ENCODE assay signal across 24 mouse cellular contexts in genomic region chr1:22797091-22797490, GRCm38 (mm10). TPM values are rescaled to one million over a fixed set of nuclear protein-coding genes. Genes with fewer than 3 reads are reported as not detected.
"Had no signal": no experiment of that assay in that cellular context is flagged by ENCODE, and none has a peak within 500 bp of the region (broad histone marks: within the 10 kb centered on the region; RNA-seq: fewer than 3 reads in every experiment).

No protein-coding gene starts in this region.

- H3K9me3 ChIP-seq: heart, embryonic 13.5 days; heart, embryonic 15.5 days; hindbrain, embryonic 13.5 days; hindbrain, embryonic 15.5 days; limb, embryonic 10.5 days; limb, embryonic 12.5 days; liver, embryonic 13.5 days had no signal

- H3K4me2 ChIP-seq: heart, embryonic 11.5 days; heart, embryonic 13.5 days; heart, embryonic 15.5 days; hindbrain, embryonic 13.5 days; hindbrain, embryonic 15.5 days; limb, embryonic 12.5 days; liver, embryonic 11.5 days; liver, embryonic 13.5 days had no signal

- H3K4me1 ChIP-seq: heart, embryonic 13.5 days; heart, embryonic 15.5 days; hindbrain, embryonic 13.5 days; hindbrain, embryonic 15.5 days; limb, embryonic 10.5 days; limb, embryonic 12.5 days; liver, embryonic 13.5 days had no signal

- H3K9ac ChIP-seq: heart, embryonic 13.5 days; heart, embryonic 15.5 days; hindbrain, embryonic 13.5 days; hindbrain, embryonic 15.5 days; limb, embryonic 12.5 days; liver, embryonic 13.5 days had no signal

- H3K27me3 ChIP-seq: heart, embryonic 13.5 days; heart, embryonic 15.5 days; hindbrain, embryonic 13.5 days; hindbrain, embryonic 15.5 days; limb, embryonic 12.5 days; liver, embryonic 13.5 days had no signal

- DNase-seq: gastrocnemius, postnatal 14 days; gastrocnemius, postnatal 36 days; heart, adult 11 months; heart, adult 2 months; heart, postnatal 14 days; heart, postnatal 36 days; kidney, adult 18-20 months; kidney, adult 8-10 months; kidney, postnatal 10 days; kidney, postnatal 25 days; kidney, postnatal 4 days; liver; liver, embryonic 13.5 days had no signal

- H3K36me3 ChIP-seq: heart, embryonic 13.5 days; heart, embryonic 15.5 days; hindbrain, embryonic 13.5 days; hindbrain, embryonic 15.5 days; limb, embryonic 10.5 days; limb, embryonic 12.5 days; liver, embryonic 13.5 days had no signal

- H3K27ac ChIP-seq: heart, adult 2 months; heart, embryonic 13.5 days; heart, embryonic 15.5 days; hindbrain, embryonic 13.5 days; hindbrain, embryonic 15.5 days; hindbrain, postnatal 0 days; left cerebral cortex, adult 2 months; limb, embryonic 10.5 days; limb, embryonic 12.5 days; liver, embryonic 13.5 days had no signal

- ATAC-seq: hindbrain, postnatal 0 days had no signal

- H3K4me3 ChIP-seq: heart, adult 2 months; heart, embryonic 13.5 days; heart, embryonic 15.5 days; hindbrain, embryonic 13.5 days; hindbrain, embryonic 15.5 days; left cerebral cortex, adult 2 months; limb, embryonic 10.5 days; limb, embryonic 12.5 days; liver, embryonic 13.5 days had no signal

RNA-seq across cellular contexts. Expression of gene Rims1, which starts 8.7 kb away (rescaled TPM):
- total RNA-seq: hematopoietic stem cell, adult 5-6 weeks had no signal
